Mouse (Mus musculus): ENCODE measurements at regions not wholly inside any gene's neighbourhood (a gene's known extent, or its start where the extent isn't known, plus 50 kb on each side); places are given as distances from the start of the nearest gene placed in this dataset.

- Histone ChIP-seq H3K9ac (no peak overlapping the region), H3K27ac (no peak overlapping the region), H3K4me1 (no peaks in the 10 kb centered on the region), H3K27me3 (no peaks in the 10 kb centered on the region), H3K9me3 (replicated peaks) (no peaks in the 10 kb centered on the region), H3K36me3 (no peaks in the 10 kb centered on the region), H3K4me2 (replicated peaks) (no peak overlapping the region), H3K4me3 (no peak overlapping the region)
- WGBS = 85% methylated on average over 3 of the region's 3 CpGs
- ATAC-seq (ENCODE audit: low FRiP score) = no peak
Observed at GRCm38 (mm10) chr2:43254709-43255108, 300.4 kb upstream of the Kynu start.

GRCm38 (mm10) chr2:43270802-43271201 lies 284.3 kb upstream of the Kynu start:
- Histone ChIP-seq H3K36me3 (no peaks in the 10 kb centered on the region), H3K4me3 (no peak overlapping the region), H3K27me3 (no peaks in the 10 kb centered on the region), H3K27ac (no peak overlapping the region), H3K4me2 (replicated peaks) (no peak overlapping the region), H3K9ac (no peak overlapping the region), H3K9me3 (replicated peaks) (no peaks in the 10 kb centered on the region), H3K4me1 (no peaks in the 10 kb centered on the region)
- no peak for ATAC-seq (ENCODE audit: low FRiP score)
- WGBS = 88% methylated on average over 1 of the region's 1 CpGs

GRCm38 (mm10) chr2:43272080-43272479 lies 283.0 kb upstream of the Kynu start:
- no peaks in the 10 kb centered on the region for H3K36me3 ChIP-seq
- 0 out of 2 replicates have a peak, but pooled peaks have one; percentile 48 for ATAC-seq (ENCODE audit: low FRiP score)
- WGBS = 79% methylated on average over 9 of the region's 9 CpGs
- no peak overlapping the region for H3K9ac ChIP-seq
- no peak overlapping the region for H3K4me2 ChIP-seq (replicated peaks)
- no peak overlapping the region for H3K4me3 ChIP-seq
- no peak overlapping the region for H3K27ac ChIP-seq
- H3K4me1 ChIP-seq = no peaks in the 10 kb centered on the region
- H3K9me3 ChIP-seq (replicated peaks) = no peaks in the 10 kb centered on the region
- H3K27me3 ChIP-seq = no peaks in the 10 kb centered on the region

- ATAC-seq (ENCODE audit: low FRiP score) = no peak
- Histone ChIP-seq H3K27me3 (no peaks in the 10 kb centered on the region), H3K4me1 (no peaks in the 10 kb centered on the region), H3K36me3 (no peaks in the 10 kb centered on the region), H3K4me2 (replicated peaks) (no peak overlapping the region), H3K9me3 (replicated peaks) (no peaks in the 10 kb centered on the region), H3K4me3 (no peak overlapping the region), H3K27ac (no peak overlapping the region), H3K9ac (no peak overlapping the region)
- WGBS = 84% methylated on average over 2 of the region's 2 CpGs
Observed at GRCm38 (mm10) chr2:43274012-43274411, 281.1 kb upstream of the Kynu start.

- WGBS = 94% methylated on average over 2 of the region's 2 CpGs
- Histone ChIP-seq H3K4me2 (replicated peaks) (no peak overlapping the region), H3K4me1 (no peaks in the 10 kb centered on the region), H3K27ac (no peak overlapping the region), H3K27me3 (no peaks in the 10 kb centered on the region), H3K4me3 (no peak overlapping the region), H3K9me3 (replicated peaks) (no peaks in the 10 kb centered on the region), H3K9ac (no peak overlapping the region), H3K36me3 (no peaks in the 10 kb centered on the region)
- ATAC-seq (ENCODE audit: low FRiP score) = no peak
Observed at GRCm38 (mm10) chr2:43295801-43296200, 259.3 kb upstream of the Kynu start.

- no peak overlapping the region for H3K4me3 ChIP-seq
- 95% methylated on average over 1 of the region's 1 CpGs for WGBS
- no peak overlapping the region for H3K27ac ChIP-seq
- H3K4me1 ChIP-seq = no peaks in the 10 kb centered on the region
- ATAC-seq (ENCODE audit: low FRiP score) = no peak
- no peaks in the 10 kb centered on the region for H3K9me3 ChIP-seq (replicated peaks)
- no peak overlapping the region for H3K9ac ChIP-seq
- H3K27me3 ChIP-seq = no peaks in the 10 kb centered on the region
- no peaks in the 10 kb centered on the region for H3K36me3 ChIP-seq
- no peak overlapping the region for H3K4me2 ChIP-seq (replicated peaks)
Observed at GRCm38 (mm10) chr2:43323836-43324235, 231.3 kb upstream of the Kynu start.

- H3K9ac ChIP-seq = no peak overlapping the region
- H3K4me3 ChIP-seq = no peak overlapping the region
- H3K4me2 ChIP-seq (replicated peaks) = no peak overlapping the region
- H3K27me3 ChIP-seq = no peaks in the 10 kb centered on the region
- no peaks in the 10 kb centered on the region for H3K36me3 ChIP-seq
- 77% methylated on average over 2 of the region's 2 CpGs for WGBS
- no peak overlapping the region for H3K27ac ChIP-seq
- H3K9me3 ChIP-seq (replicated peaks) = no peaks in the 10 kb centered on the region
- no peak for ATAC-seq (ENCODE audit: low FRiP score)
- no peaks in the 10 kb centered on the region for H3K4me1 ChIP-seq
Observed at GRCm38 (mm10) chr2:43364301-43364700, 190.8 kb upstream of the Kynu start.

GRCm38 (mm10) chr2:43365812-43366211 lies 189.3 kb upstream of the Kynu start:
- no peak overlapping the region for H3K4me3 ChIP-seq
- no peak for ATAC-seq (ENCODE audit: low FRiP score)
- WGBS = 26% methylated on average over 2 of the region's 2 CpGs
- H3K27ac ChIP-seq = no peak overlapping the region
- no peak overlapping the region for H3K4me2 ChIP-seq (replicated peaks)
- no peaks in the 10 kb centered on the region for H3K27me3 ChIP-seq
- H3K9ac ChIP-seq = no peak overlapping the region
- H3K36me3 ChIP-seq = no peaks in the 10 kb centered on the region
- H3K4me1 ChIP-seq = no peaks in the 10 kb centered on the region
- H3K9me3 ChIP-seq (replicated peaks) = no peaks in the 10 kb centered on the region

GRCm38 (mm10) chr2:43403348-43403747 lies 151.8 kb upstream of the Kynu start:
- no peak overlapping the region for H3K9ac ChIP-seq
- no peaks in the 10 kb centered on the region for H3K36me3 ChIP-seq
- no peak for ATAC-seq (ENCODE audit: low FRiP score)
- no peak overlapping the region for H3K4me2 ChIP-seq (replicated peaks)
- no peak overlapping the region for H3K27ac ChIP-seq
- H3K27me3 ChIP-seq = no peaks in the 10 kb centered on the region
- no peak overlapping the region for H3K4me3 ChIP-seq
- H3K9me3 ChIP-seq (replicated peaks) = no peaks in the 10 kb centered on the region
- H3K4me1 ChIP-seq = no peaks in the 10 kb centered on the region

- Histone ChIP-seq H3K4me2 (replicated peaks) (no peak overlapping the region), H3K4me1 (no peaks in the 10 kb centered on the region), H3K27me3 (no peaks in the 10 kb centered on the region), H3K9me3 (replicated peaks) (no peaks in the 10 kb centered on the region), H3K4me3 (no peak overlapping the region), H3K9ac (no peak overlapping the region), H3K27ac (no peak overlapping the region), H3K36me3 (no peaks in the 10 kb centered on the region)
- WGBS = 90% methylated on average over 6 of the region's 6 CpGs
- no peak for ATAC-seq (ENCODE audit: low FRiP score)
Observed at GRCm38 (mm10) chr2:43404163-43404967, 150.8 kb upstream of the Kynu start.

- no peak overlapping the region for H3K4me3 ChIP-seq
- H3K27ac ChIP-seq = no peak overlapping the region
- H3K9me3 ChIP-seq (replicated peaks) = no peaks in the 10 kb centered on the region
- H3K27me3 ChIP-seq = no peaks in the 10 kb centered on the region
- no peak for ATAC-seq (ENCODE audit: low FRiP score)
- no peaks in the 10 kb centered on the region for H3K36me3 ChIP-seq
- no peak overlapping the region for H3K9ac ChIP-seq
- H3K4me1 ChIP-seq = no peaks in the 10 kb centered on the region
- WGBS = 24% methylated on average over 3 of the region's 3 CpGs
- no peak overlapping the region for H3K4me2 ChIP-seq (replicated peaks)
Observed at GRCm38 (mm10) chr2:43437251-43437650, 117.9 kb upstream of the Kynu start.

- ATAC-seq (ENCODE audit: low FRiP score) = no peak
- no peaks in the 10 kb centered on the region for H3K9me3 ChIP-seq (replicated peaks)
- H3K36me3 ChIP-seq = no peaks in the 10 kb centered on the region
- no peak overlapping the region for H3K27ac ChIP-seq
- no peaks in the 10 kb centered on the region for H3K27me3 ChIP-seq
- H3K4me1 ChIP-seq = no peaks in the 10 kb centered on the region
- no peak overlapping the region for H3K9ac ChIP-seq
- no peak overlapping the region for H3K4me3 ChIP-seq
- 84% methylated on average over 10 of the region's 10 CpGs for WGBS
- no peak overlapping the region for H3K4me2 ChIP-seq (replicated peaks)
Observed at GRCm38 (mm10) chr2:43455158-43455873, 99.8 kb upstream of the Kynu start.

- Histone ChIP-seq H3K4me1 (no peaks in the 10 kb centered on the region), H3K27me3 (no peaks in the 10 kb centered on the region), H3K9me3 (replicated peaks) (no peaks in the 10 kb centered on the region), H3K9ac (no peak overlapping the region), H3K27ac (no peak overlapping the region), H3K4me3 (no peak overlapping the region), H3K36me3 (no peaks in the 10 kb centered on the region), H3K4me2 (replicated peaks) (no peak overlapping the region)
- WGBS = 84% methylated on average over 3 of the region's 3 CpGs
- no peak for ATAC-seq (ENCODE audit: low FRiP score)
Observed at GRCm38 (mm10) chr2:43469161-43469560, 86.0 kb upstream of the Kynu start.

Measured in hindbrain, embryonic 12.5 days (tissue).